Mouse (Mus musculus): ENCODE results near the gene Safb.

The Safb gene

DNA sequence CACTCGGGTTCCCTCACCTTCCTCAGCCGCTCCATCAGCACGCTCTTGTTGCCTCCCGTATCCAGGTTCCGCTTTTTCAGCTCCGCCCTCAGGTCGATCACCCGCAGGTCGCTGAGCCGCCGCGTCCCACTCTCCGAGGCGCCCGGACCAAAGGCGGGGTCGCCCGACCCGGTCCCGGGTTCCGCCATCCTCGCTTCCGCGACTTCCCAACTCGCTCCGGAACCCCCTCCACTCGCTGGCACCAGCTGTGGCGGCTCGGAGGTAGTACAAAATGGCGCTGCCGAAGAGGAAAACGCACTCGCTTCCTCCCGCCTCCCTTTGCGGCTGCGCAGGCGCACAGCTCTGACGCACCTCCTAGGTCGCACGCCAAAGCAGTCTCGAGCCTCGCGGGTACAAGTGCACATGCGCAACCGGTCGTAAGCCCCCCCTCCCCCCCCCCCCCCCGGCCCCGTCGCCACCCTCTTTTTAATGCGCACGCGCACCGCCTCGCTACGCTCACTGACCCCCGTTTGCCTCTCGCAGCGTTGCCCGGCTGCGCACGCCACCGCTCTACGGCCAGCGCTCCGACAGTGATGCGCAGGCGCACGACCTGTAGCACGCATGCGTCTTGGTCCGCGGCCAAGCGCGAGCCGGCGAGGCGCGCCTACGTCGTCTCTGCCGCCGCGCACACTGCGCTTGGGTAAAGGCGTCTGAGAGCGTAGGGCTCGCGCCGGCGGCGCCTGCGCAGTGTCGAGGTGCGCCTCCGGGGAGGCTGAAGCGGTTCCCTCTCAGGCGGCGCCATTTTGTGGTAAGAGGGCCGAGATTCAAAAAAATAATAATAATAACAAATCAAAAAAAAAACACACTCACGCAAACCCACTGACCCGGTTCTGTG, at the start of gene Safb, which contains the start of gene Safb2:
Safb (plus strand) TSS at position 569 of the 874 bp plus-strand sequence.
Safb2 (minus strand) TSS at position 329 of the 874 bp plus-strand sequence.
- DNase-seq (ENCODE audit: low spot score in 2 of 2), result peak; percentile 96 to 99

DNA sequence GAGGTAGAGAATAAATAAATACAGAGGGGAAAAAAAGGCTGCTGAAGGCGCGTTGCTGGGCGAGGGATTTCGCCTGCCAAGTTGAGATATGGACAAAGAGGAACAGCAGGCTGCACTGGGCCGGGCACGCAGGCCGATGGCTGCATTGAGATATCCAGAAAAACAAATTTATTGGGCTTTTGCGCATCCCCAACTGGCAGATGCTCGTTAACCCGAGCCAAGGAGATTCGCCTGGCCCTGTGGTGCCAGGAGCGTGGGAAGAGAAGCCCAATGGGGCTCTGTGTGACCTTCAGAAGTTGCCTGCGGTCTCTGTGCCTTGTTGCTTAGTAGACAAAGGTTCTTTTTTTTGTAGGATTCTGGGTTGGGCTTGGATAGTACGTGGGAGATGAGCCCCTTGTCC, 48.4 kb upstream of the Safb start:
- no peak for DNase-seq (ENCODE audit: low spot score in 2 of 2)

GRCm38 (mm10) chr17:56536874-56537273, 47.8 kb upstream of the Safb start:
- no peak for DNase-seq (ENCODE audit: low spot score in 2 of 2)

GRCm38 (mm10) chr17:56537912-56538311, 46.7 kb upstream of the Safb start:
- DNase-seq (ENCODE audit: low spot score in 2 of 2), result no peak

DNA sequence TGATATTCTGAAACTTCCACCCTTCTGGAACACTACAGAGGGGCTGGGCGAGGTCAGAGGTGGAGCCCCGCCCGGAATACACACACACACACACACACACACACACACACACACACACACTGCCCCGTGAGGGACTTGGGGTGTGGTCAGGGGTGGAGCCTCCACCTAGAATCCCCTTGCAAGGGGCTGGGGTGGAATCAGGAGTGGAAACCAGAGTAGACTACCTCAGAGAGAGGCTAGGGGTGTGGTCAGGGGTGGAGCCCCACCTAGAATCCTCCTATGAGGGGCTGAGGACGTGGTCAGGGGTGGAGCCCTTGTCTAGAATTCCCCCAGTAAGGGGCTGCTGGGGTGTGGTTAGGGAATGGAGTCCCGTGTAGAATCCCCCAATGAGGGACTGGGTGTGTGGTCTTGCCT, 44.1 kb upstream of the Safb start:
- no peak for DNase-seq (ENCODE audit: low spot score in 2 of 2)

DNA sequence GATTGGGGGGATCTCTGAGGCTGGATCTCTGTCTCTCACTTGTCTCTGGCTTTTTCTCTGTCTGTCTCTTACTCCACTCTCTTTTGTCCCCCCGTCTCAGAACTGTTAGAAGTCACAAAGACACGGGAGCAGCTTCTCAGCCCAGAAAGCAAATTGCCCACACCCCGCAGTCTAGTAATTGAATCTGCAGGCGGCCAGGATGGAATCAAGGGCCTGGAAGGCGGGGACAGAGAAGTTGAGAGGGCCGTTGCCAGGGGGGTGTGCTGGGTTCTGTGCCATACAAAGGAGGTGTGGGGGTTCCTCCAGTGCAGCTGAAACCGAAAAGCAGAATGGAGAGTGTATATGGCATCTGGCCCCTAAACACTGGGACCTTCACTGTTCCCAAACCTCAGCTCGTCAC, 41.9 kb upstream of the Safb start:
- DNase-seq (ENCODE audit: low spot score in 2 of 2), result no peak

- no peak for DNase-seq (ENCODE audit: low spot score in 2 of 2)
Observed at GRCm38 (mm10) chr17:56543684-56544224, 40.9 kb upstream of the Safb start.

DNA sequence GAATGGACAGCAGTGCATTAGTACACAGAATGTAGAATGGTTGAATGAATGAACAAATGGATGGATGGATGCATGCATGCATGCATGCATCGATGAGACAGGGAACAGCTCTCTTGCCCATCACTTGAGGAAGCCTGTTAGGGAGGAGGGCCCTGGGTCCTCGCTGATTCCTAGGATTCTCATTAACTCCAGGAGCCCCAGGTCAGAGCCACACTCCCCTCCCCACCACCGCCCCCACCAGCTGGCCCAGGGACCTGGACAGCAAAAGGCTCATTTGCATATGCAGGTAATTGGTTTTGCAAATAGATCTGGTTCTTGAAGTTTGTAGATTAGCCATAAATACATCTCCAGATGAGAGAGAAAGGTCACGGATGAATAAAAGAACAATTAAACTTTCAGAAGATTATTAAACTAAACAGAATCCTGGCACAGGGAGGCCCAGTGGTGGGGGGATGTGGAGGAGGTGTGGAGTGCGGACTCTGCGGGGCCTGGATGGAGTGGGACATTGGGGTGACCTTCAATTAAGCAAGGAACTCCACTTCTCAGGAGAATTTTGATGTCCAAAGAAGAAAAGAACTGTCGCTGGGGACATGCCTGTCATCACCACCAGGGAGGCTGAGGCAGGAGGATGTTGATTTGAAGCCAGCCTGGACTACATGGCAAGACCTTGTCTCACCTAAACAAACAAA, 39.8 kb upstream of the Safb start:
- DNase-seq (ENCODE audit: low spot score in 2 of 2), result no peak

- DNase-seq (ENCODE audit: low spot score in 2 of 2), result no peak
Observed at GRCm38 (mm10) chr17:56545945-56546344, 38.7 kb upstream of the Safb start.

- no peak for DNase-seq (ENCODE audit: low spot score in 2 of 2)
Observed at GRCm38 (mm10) chr17:56546576-56546975, 38.0 kb upstream of the Safb start.

- DNase-seq (ENCODE audit: low spot score in 2 of 2), result no peak
Observed at GRCm38 (mm10) chr17:56547116-56547845, 37.3 kb upstream of the Safb start.

DNA sequence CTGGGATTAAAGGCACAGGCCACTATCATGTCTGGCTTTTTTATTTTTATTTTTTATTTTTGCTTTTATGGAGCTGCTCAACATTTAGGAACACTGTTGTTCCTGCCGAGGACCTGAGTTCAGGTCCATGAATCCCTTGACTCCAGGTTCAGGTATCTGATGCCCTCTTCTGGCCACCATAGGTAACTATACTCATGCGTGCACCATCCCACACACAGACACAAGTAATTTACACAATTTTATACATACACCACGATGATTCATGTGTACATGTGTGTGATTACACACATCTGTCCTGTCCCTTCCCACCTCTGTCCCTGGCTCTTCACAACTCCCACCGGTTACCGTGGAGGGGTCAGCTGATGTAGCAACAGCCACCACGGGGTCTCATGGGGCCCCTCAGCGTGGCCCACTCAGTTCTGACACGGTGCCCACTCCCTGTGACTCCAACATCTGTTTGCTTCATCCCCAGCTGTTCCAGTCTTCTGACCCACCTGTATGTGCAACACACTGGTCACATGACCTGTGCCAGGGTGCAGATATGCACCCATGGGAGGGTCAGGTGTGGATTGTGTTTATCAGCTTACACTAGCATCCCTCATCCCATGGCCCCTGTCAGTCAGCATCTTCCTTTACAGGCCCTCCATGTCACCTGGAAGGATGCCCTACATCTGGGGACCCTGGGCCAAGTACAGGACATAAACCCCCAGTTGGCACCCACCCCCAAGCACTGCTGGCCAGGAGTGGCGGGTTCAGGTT, 36.6 kb upstream of the Safb start:
- DNase-seq (ENCODE audit: low spot score in 2 of 2), result no peak

- no peak for DNase-seq (ENCODE audit: low spot score in 2 of 2)
Observed at GRCm38 (mm10) chr17:56548605-56549105, 36.0 kb upstream of the Safb start.

GRCm38 (mm10) chr17:56550784-56551475, 33.7 kb upstream of the Safb start:
- no peak for DNase-seq (ENCODE audit: low spot score in 2 of 2)

DNA sequence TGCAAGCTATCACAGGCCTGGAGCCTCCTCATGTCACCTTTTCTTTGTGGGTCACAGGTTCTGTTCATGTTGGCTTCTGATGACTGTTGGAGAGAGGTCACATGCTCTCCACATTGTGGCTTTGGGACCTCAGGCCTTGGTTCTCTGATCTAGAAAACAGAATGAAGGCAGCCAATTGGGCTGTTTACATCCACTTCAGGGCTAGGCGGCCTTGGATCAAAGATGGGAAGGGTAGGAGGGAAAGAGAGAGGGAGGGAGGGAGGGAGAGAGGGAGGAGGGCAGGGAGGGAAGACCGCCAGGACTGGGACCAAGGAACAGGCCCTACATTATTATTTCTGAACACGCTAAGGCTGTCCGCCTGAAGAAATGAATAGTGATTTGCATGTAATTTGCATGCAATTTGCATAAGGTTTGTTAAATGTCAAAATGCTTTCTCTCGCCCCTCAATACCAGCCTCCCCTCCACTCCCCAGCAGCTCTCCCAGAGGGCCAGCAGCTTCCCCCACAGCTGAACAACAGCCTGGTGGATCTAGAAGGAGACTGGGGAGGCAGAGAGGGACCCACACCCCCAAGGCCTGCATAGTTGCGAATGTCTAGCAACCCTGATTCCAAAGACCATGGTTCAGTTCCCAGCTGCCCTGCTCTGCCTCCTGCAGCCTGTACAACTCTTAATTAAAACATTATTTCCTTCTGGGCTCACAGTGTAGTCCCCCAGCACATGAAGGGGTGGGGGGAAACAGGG, 32.6 kb upstream of the Safb start:
- DNase-seq (ENCODE audit: low spot score in 2 of 2), result no peak

DNA sequence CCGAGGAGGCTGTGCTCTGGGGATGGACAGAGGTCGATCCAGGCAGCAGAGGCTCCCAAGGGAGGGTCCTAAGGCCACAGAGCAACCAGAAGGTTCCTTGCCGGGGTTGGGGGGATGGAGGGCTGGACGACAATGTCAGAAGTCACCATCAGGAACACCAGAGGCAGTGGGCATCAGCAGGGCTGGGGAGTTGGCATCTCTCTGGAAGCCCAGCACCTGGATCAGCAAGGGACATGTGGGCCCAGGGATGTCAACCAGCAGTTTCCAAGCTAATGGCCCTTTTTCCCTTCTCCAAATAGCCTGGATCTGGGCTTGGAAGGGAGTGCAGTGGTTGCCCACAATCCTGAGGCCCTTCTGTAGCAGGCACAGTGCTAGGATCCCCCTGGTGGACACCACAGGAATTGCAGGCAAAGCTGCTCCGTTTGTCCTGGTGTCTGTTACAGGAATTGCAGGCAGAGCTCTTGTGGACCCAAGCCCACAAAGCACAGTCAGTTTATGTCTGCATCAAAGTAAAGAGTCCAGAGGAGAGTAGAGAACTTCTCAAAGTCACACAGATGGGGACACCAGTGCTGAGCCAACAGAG, 31.8 kb upstream of the Safb start:
- peak; percentile 52 to 61 for DNase-seq (ENCODE audit: low spot score in 2 of 2)

GRCm38 (mm10) chr17:56554122-56554551, 30.5 kb upstream of the Safb start, which contains the start of gene Gm20219:
TSS of gene Gm20219 (minus strand) at chr17:56554387.
- DNase-seq (ENCODE audit: low spot score in 2 of 2), result peak; percentile 77 to 79

DNA sequence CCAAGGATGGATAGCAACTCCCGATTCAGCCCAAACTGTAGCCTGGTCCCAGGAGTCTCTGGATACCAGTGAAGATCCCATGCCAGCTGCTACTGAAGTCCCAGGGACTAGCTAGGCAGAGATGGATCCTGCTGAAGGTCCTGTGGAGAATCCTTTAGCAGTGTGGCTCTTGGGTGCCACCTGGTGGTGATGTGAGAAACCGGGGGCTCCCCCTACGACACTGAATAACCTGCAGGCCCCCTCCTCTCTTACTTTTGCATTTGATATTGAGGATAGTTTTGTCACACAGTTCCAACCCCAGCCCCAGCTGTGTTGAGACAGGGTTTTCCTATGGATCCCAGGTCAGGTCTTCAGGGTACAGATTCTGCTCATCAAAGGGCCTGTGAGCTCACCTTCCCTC, 26.2 kb upstream of the Safb start:
- DNase-seq (ENCODE audit: low spot score in 2 of 2), result peak in 1 of 2 experiments; percentile 51

DNA sequence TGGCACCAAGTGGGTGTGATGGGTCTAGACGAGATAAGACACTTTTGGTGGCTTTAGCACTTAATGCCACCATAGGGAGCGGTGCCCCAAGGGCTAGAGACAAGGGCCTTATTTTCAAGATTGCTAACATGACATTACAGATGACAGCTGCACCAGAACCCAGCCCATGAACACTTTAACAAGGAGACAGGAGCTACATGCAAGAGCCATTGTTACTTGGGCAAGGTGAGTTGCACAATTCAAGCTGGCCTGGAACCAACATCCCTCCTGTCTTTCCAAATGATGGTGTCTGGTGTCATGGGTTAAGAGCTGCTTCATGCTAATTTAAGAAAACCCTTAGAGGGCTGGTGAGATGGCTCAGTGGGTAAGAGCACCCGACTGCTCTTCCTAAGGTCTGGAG, 25.2 kb upstream of the Safb start:
- no peak for DNase-seq (ENCODE audit: low spot score in 2 of 2)
